In genomic region chr8:79065924-79066323, GRCm38 (mm10) we compare ENCODE assay signal across 22 mouse cellular contexts.
"Had no signal": no experiment of that assay in that cellular context is flagged by ENCODE, and none has a peak within 500 bp of the region (broad histone marks: within the 10 kb centered on the region; RNA-seq: fewer than 3 reads in every experiment).

No protein-coding gene starts in this region.

- H3K9ac ChIP-seq: liver, embryonic 15.5 days; liver, postnatal 0 days; lung, embryonic 15.5 days; midbrain, embryonic 13.5 days; midbrain, embryonic 15.5 days; neural tube, embryonic 12.5 days; neural tube, embryonic 15.5 days; stomach, embryonic 15.5 days had no signal

- H3K9me3 ChIP-seq: liver, embryonic 15.5 days; lung, embryonic 15.5 days; megakaryocyte, embryonic 14.5 days; midbrain, embryonic 13.5 days; midbrain, embryonic 15.5 days; neural tube, embryonic 12.5 days; neural tube, embryonic 15.5 days; stomach, embryonic 15.5 days had no signal

- H3K4me2 ChIP-seq: liver, embryonic 15.5 days; lung, embryonic 15.5 days; midbrain, embryonic 11.5 days; midbrain, embryonic 13.5 days; midbrain, embryonic 15.5 days; neural tube, embryonic 12.5 days; neural tube, embryonic 15.5 days; stomach, embryonic 15.5 days had no signal

- H3K36me3 ChIP-seq: liver, embryonic 15.5 days had no signal

- H3K4me3 ChIP-seq: liver, embryonic 15.5 days; lung, embryonic 15.5 days; megakaryocyte, embryonic 14.5 days; midbrain, embryonic 13.5 days; midbrain, embryonic 15.5 days; neural tube, embryonic 12.5 days; neural tube, embryonic 15.5 days; stomach, embryonic 15.5 days had no signal

- H3K4me1 ChIP-seq: liver, embryonic 15.5 days; lung, embryonic 15.5 days; megakaryocyte, embryonic 14.5 days; stomach, embryonic 15.5 days had no signal

- H3K27me3 ChIP-seq: liver, embryonic 15.5 days; lung, embryonic 15.5 days; megakaryocyte, embryonic 14.5 days; midbrain, embryonic 13.5 days; midbrain, embryonic 15.5 days; neural tube, embryonic 12.5 days; neural tube, embryonic 15.5 days; stomach, embryonic 15.5 days had no signal

- ATAC-seq: liver, postnatal 0 days; lung, postnatal 0 days; midbrain, embryonic 13.5 days; midbrain, embryonic 15.5 days had no signal

- DNase-seq: liver, postnatal 0 days; lung, adult 2 months; lung, postnatal 14 days; lung, postnatal 36 days; retina, postnatal 1 day; right cerebral cortex, adult 18-20 months; right cerebral cortex, postnatal 25 days; thymus, adult 2 months; thymus, postnatal 25 days; thymus, postnatal 4 days had no signal

- H3K27ac ChIP-seq: liver, embryonic 15.5 days; lung, embryonic 15.5 days; macrophage; midbrain, embryonic 13.5 days; midbrain, embryonic 15.5 days; neural tube, embryonic 12.5 days; neural tube, embryonic 15.5 days; stomach, embryonic 15.5 days; stomach, postnatal 0 days had no signal
